Mouse (Mus musculus) ES-Bruce4 (cell line): ENCODE results near the gene Gm20683.

Experiments used
- CTCF ChIP-seq: IDR thresholded peaks from one replicate; pipeline ENCODE4 v1.8.1; 2011; ENCODE audit warnings: low read depth, low read length
- POLR2A ChIP-seq: IDR thresholded peaks from one replicate; pipeline ENCODE4 v1.8.1; 2011; ENCODE audit warnings: low read length; ENCODE audit not compliant: insufficient read depth

- TF ChIP-seq CTCF: no peak
- no peak for TF ChIP-seq POLR2A
Observed at GRCm38 (mm10) chr17:25838904-25839303, 2.7 kb downstream of the Gm20683 start.
